Mouse (Mus musculus) brain, embryonic 14.5 days (tissue): Measurements from ENCODE around the gene Bcl6.

Source experiments
- CTCF ChIP-seq: fragments of 200-500 bp; IDR thresholded peaks from 2 replicates; pipeline ENCODE4 v1.5.1; 2012; ENCODE audit warnings: inconsistent platforms, mild to moderate bottlenecking, moderate library complexity, borderline replicate concordance; ENCODE audit not compliant: insufficient read depth, insufficient read length; ENCODE audit errors: extremely low read depth
- POLR2A ChIP-seq: fragments of 200-500 bp; IDR thresholded peaks from 2 replicates; pipeline ENCODE4 v1.6.1; 2012; ENCODE audit warnings: mild to moderate bottlenecking, inconsistent platforms, borderline replicate concordance; ENCODE audit not compliant: poor library complexity, insufficient read depth, insufficient read length, severe bottlenecking; ENCODE audit errors: extremely low read depth

GRCm38 (mm10) chr16:23953189-23953958 is 35.3 kb downstream of the Bcl6 start:
- peak; percentile 69; the same call in 1 of the 2 replicates for TF ChIP-seq CTCF
- TF ChIP-seq POLR2A = no peak
